Mouse (Mus musculus): ENCODE results near the gene Vps35l. TPM values are rescaled to one million over a fixed set of nuclear protein-coding genes. Genes with fewer than 3 reads are reported as not detected.

Vps35l gene
- polyA plus RNA-seq (2014; fragmentation: Nextera tagmentation; extraction: Ambion mirVana), result 52.3 and 69.6 TPM in 2 replicates

- Histone ChIP-seq H3K4me1 (ENCODE audit: control insufficient read depth, insufficient read depth, low read length) (peaks cover 6% of the 10 kb centered on the region), H3K9ac (ENCODE audit: low read depth, low read length) (peak within 1 kb of the TSS; percentile 71), H3K36me3 (ENCODE audit: control insufficient read depth, insufficient read depth, low read length) (peaks cover 10% of the 10 kb centered on the region; the same call in 1 of the 2 replicates), H3K27ac (ENCODE audit: low read depth, low read length) (no peak within 1 kb of the TSS), H3K9me3 (ENCODE audit: control insufficient read depth, low read length) (no peaks in the 10 kb centered on the region), H3K4me2 (replicated peaks; ENCODE audit: low read depth, low read length) (peak within 1 kb of the TSS; percentile 75), H3K4me3 (ENCODE audit: low read length) (peak within 1 kb of the TSS; percentile 78), H3K27me3 (ENCODE audit: control insufficient read depth, insufficient read depth, low read length) (no peaks in the 10 kb centered on the region)
- WGBS, result 2% methylated on average over 16 of the region's 16 CpGs
- peak; percentile 88 for ATAC-seq (ENCODE audit: low FRiP score, low TSS enrichment)
Observed at GRCm38 (mm10) chr7:118739975-118740531, at the start of gene Vps35l. Gene Vps35l, plus strand, starts transcription at chr7:118740226.

- WGBS, result 81% methylated on average over 2 of the region's 2 CpGs
- no peak for ATAC-seq (ENCODE audit: low FRiP score, low TSS enrichment)
- H3K36me3 ChIP-seq (ENCODE audit: control insufficient read depth, insufficient read depth, low read length), result peaks cover 82% of the 10 kb centered on the region
Observed at GRCm38 (mm10) chr7:118691287-118691686, 48.7 kb upstream of the Vps35l start.

GRCm38 (mm10) chr7:118696146-118696545 lies 43.9 kb upstream of the Vps35l start:
- no peak for ATAC-seq (ENCODE audit: low FRiP score, low TSS enrichment)
- Histone ChIP-seq H3K4me3 (ENCODE audit: low read length) (no peak overlapping the region), H3K9me3 (ENCODE audit: control insufficient read depth, low read length) (no peaks in the 10 kb centered on the region), H3K27ac (ENCODE audit: low read depth, low read length) (no peak overlapping the region), H3K4me1 (ENCODE audit: control insufficient read depth, insufficient read depth, low read length) (no peaks in the 10 kb centered on the region), H3K36me3 (ENCODE audit: control insufficient read depth, insufficient read depth, low read length) (peaks cover 66% of the 10 kb centered on the region), H3K4me2 (replicated peaks; ENCODE audit: low read depth, low read length) (no peak overlapping the region), H3K27me3 (ENCODE audit: control insufficient read depth, insufficient read depth, low read length) (no peaks in the 10 kb centered on the region), H3K9ac (ENCODE audit: low read depth, low read length) (no peak overlapping the region)
- WGBS, result 96% methylated on average over 6 of the region's 6 CpGs

More at GRCm38 (mm10) chr7:118691287-118691686, 48.7 kb upstream of the Vps35l start:
- Histone ChIP-seq H3K4me2 (replicated peaks; ENCODE audit: low read depth, low read length) (no peak overlapping the region), H3K9ac (ENCODE audit: low read depth, low read length) (no peak overlapping the region), H3K27ac (ENCODE audit: low read depth, low read length) (no peak overlapping the region), H3K9me3 (ENCODE audit: control insufficient read depth, low read length) (no peaks in the 10 kb centered on the region), H3K4me1 (ENCODE audit: control insufficient read depth, insufficient read depth, low read length) (no peaks in the 10 kb centered on the region), H3K4me3 (ENCODE audit: low read length) (no peak overlapping the region), H3K27me3 (ENCODE audit: control insufficient read depth, insufficient read depth, low read length) (no peaks in the 10 kb centered on the region)

- no peak overlapping the region for H3K4me2 ChIP-seq (replicated peaks; ENCODE audit: low read depth, low read length)
- H3K27me3 ChIP-seq (ENCODE audit: control insufficient read depth, insufficient read depth, low read length), result no peaks in the 10 kb centered on the region
- H3K9me3 ChIP-seq (ENCODE audit: control insufficient read depth, low read length), result no peaks in the 10 kb centered on the region
- H3K9ac ChIP-seq (ENCODE audit: low read depth, low read length), result no peak overlapping the region
- peaks cover 56% of the 10 kb centered on the region for H3K36me3 ChIP-seq (ENCODE audit: control insufficient read depth, insufficient read depth, low read length)
- no peak overlapping the region for H3K27ac ChIP-seq (ENCODE audit: low read depth, low read length)
- H3K4me1 ChIP-seq (ENCODE audit: control insufficient read depth, insufficient read depth, low read length), result no peaks in the 10 kb centered on the region
- no peak for ATAC-seq (ENCODE audit: low FRiP score, low TSS enrichment)
- WGBS, result 84% methylated on average over 4 of the region's 4 CpGs
- H3K4me3 ChIP-seq (ENCODE audit: low read length), result no peak overlapping the region
Observed at GRCm38 (mm10) chr7:118697168-118697567, 42.9 kb upstream of the Vps35l start.

- no peaks in the 10 kb centered on the region for H3K27me3 ChIP-seq (ENCODE audit: control insufficient read depth, insufficient read depth, low read length)
- WGBS, result 92% methylated on average over 9 of the region's 9 CpGs
- no peak overlapping the region for H3K4me3 ChIP-seq (ENCODE audit: low read length)
- H3K9ac ChIP-seq (ENCODE audit: low read depth, low read length), result no peak overlapping the region
- no peak for ATAC-seq (ENCODE audit: low FRiP score, low TSS enrichment)
- no peak overlapping the region for H3K4me2 ChIP-seq (replicated peaks; ENCODE audit: low read depth, low read length)
- no peaks in the 10 kb centered on the region for H3K9me3 ChIP-seq (ENCODE audit: control insufficient read depth, low read length)
- H3K4me1 ChIP-seq (ENCODE audit: control insufficient read depth, insufficient read depth, low read length), result peaks cover 7% of the 10 kb centered on the region; the same call in 1 of the 2 replicates
- no peak overlapping the region for H3K27ac ChIP-seq (ENCODE audit: low read depth, low read length)
- peaks cover 42% of the 10 kb centered on the region for H3K36me3 ChIP-seq (ENCODE audit: control insufficient read depth, insufficient read depth, low read length)
Observed at GRCm38 (mm10) chr7:118698882-118699281, 41.1 kb upstream of the Vps35l start.

GRCm38 (mm10) chr7:118703144-118703561 lies 36.9 kb upstream of the Vps35l start:
- Histone ChIP-seq H3K4me2 (replicated peaks; ENCODE audit: low read depth, low read length) (no peak overlapping the region), H3K4me1 (ENCODE audit: control insufficient read depth, insufficient read depth, low read length) (peaks cover 18% of the 10 kb centered on the region; the same call in 1 of the 2 replicates), H3K27ac (ENCODE audit: low read depth, low read length) (no peak overlapping the region), H3K4me3 (ENCODE audit: low read length) (no peak overlapping the region), H3K27me3 (ENCODE audit: control insufficient read depth, insufficient read depth, low read length) (no peaks in the 10 kb centered on the region), H3K9me3 (ENCODE audit: control insufficient read depth, low read length) (no peaks in the 10 kb centered on the region), H3K36me3 (ENCODE audit: control insufficient read depth, insufficient read depth, low read length) (peaks cover 7% of the 10 kb centered on the region), H3K9ac (ENCODE audit: low read depth, low read length) (no peak overlapping the region)
- 91% methylated on average over 15 of the region's 15 CpGs for WGBS
- ATAC-seq (ENCODE audit: low FRiP score, low TSS enrichment), result no peak

- ATAC-seq (ENCODE audit: low FRiP score, low TSS enrichment), result no peak
- H3K4me2 ChIP-seq (replicated peaks; ENCODE audit: low read depth, low read length), result peak overlapping the region; percentile 86
- H3K4me1 ChIP-seq (ENCODE audit: control insufficient read depth, insufficient read depth, low read length), result peaks cover 18% of the 10 kb centered on the region; the same call in 1 of the 2 replicates
- H3K36me3 ChIP-seq (ENCODE audit: control insufficient read depth, insufficient read depth, low read length), result no peaks in the 10 kb centered on the region
- WGBS, result 74% methylated on average over 9 of the region's 9 CpGs
- H3K27me3 ChIP-seq (ENCODE audit: control insufficient read depth, insufficient read depth, low read length), result no peaks in the 10 kb centered on the region
- H3K9me3 ChIP-seq (ENCODE audit: control insufficient read depth, low read length), result no peaks in the 10 kb centered on the region
- H3K4me3 ChIP-seq (ENCODE audit: low read length), result peak overlapping the region; percentile 89; the same call in 1 of the 2 replicates
- H3K9ac ChIP-seq (ENCODE audit: low read depth, low read length), result no peak overlapping the region
- no peak overlapping the region for H3K27ac ChIP-seq (ENCODE audit: low read depth, low read length)
Observed at GRCm38 (mm10) chr7:118704001-118704850, 35.8 kb upstream of the Vps35l start.

- WGBS, result 0% methylated on average over 66 of the region's 66 CpGs
- peak; percentile 95 for ATAC-seq (ENCODE audit: low FRiP score, low TSS enrichment)
- H3K9ac ChIP-seq (ENCODE audit: low read depth, low read length), result peak within 1 kb of the TSS; percentile 85
Observed at GRCm38 (mm10) chr7:118705101-118705961, 34.7 kb upstream of the Vps35l start, which contains the start of gene Gde1. Gene Gde1, minus strand, starts transcription at chr7:118705778.

More at GRCm38 (mm10) chr7:118705101-118705961, 34.7 kb upstream of the Vps35l start, which contains the start of gene Gde1:
- peaks cover 18% of the 10 kb centered on the region; the same call in 1 of the 2 replicates for H3K4me1 ChIP-seq (ENCODE audit: control insufficient read depth, insufficient read depth, low read length)
- no peaks in the 10 kb centered on the region for H3K9me3 ChIP-seq (ENCODE audit: control insufficient read depth, low read length)
- H3K36me3 ChIP-seq (ENCODE audit: control insufficient read depth, insufficient read depth, low read length), result no peaks in the 10 kb centered on the region
- no peaks in the 10 kb centered on the region for H3K27me3 ChIP-seq (ENCODE audit: control insufficient read depth, insufficient read depth, low read length)
- H3K27ac ChIP-seq (ENCODE audit: low read depth, low read length), result peak within 1 kb of the TSS; percentile 83
- H3K4me3 ChIP-seq (ENCODE audit: low read length), result peak within 1 kb of the TSS; percentile 89
- peak within 1 kb of the TSS; percentile 86 for H3K4me2 ChIP-seq (replicated peaks; ENCODE audit: low read depth, low read length)
